Mouse (Mus musculus): ENCODE data around the gene Ppp3ca. TPM values are rescaled to one million over a fixed set of nuclear protein-coding genes. Genes with fewer than 3 reads are reported as not detected.
A peak's percentile ranks its signal among the peaks of the same experiment; 100 is the strongest.

Gene Ppp3ca
- total and polyA plus RNA-seq, 2 experiments from 2014 or later = 34.6 to 39.2 TPM

GRCm38 (mm10) chr3:136665119-136665518 lies 4.8 kb upstream of the Ppp3ca start:
- Histone ChIP-seq H3K4me2 (ENCODE audit: low read depth, low read length) (no peak overlapping the region), H3K9ac (replicated peaks; ENCODE audit: low read depth, low read length) (no peak overlapping the region), H3K9me3 (replicated peaks; ENCODE audit: control insufficient read depth, low read length) (no peaks in the 10 kb centered on the region), H3K4me3 (ENCODE audit: low read depth, low read length) (no peak overlapping the region), H3K4me1 (ENCODE audit: control insufficient read depth, insufficient read depth) (peaks cover 19% of the 10 kb centered on the region), H3K27ac (ENCODE audit: low read depth) (no peak overlapping the region), H3K36me3 (replicated peaks; ENCODE audit: control insufficient read depth, insufficient read depth, low read length) (no peaks in the 10 kb centered on the region), H3K27me3 (ENCODE audit: control insufficient read depth, insufficient read depth, low read length) (no peaks in the 10 kb centered on the region)
- TF ChIP-seq CTCF (IDR thresholded peaks at IDR 0.05; ENCODE audit: low read depth) (no peak), EP300 (IDR thresholded peaks at IDR 0.05; ENCODE audit: low read depth) (no peak)
- WGBS = 84% methylated on average over 1 of the region's 1 CpGs
- ATAC-seq (ENCODE audit: insufficient read depth, low read depth) (no peak), DNase-seq (ENCODE audit: low spot score) (no peak)

GRCm38 (mm10) chr3:136668072-136668471 lies 1.9 kb upstream of the Ppp3ca start:
- peak; percentile 39 for DNase-seq (ENCODE audit: low spot score)
- peaks cover 26% of the 10 kb centered on the region for H3K4me1 ChIP-seq (ENCODE audit: control insufficient read depth, insufficient read depth)
- no peak overlapping the region for H3K4me2 ChIP-seq (ENCODE audit: low read depth, low read length)
- WGBS = 8% methylated on average over 2 of the region's 2 CpGs
- peak overlapping the region; percentile 96; the same call in 1 of the 2 replicates for H3K27ac ChIP-seq (ENCODE audit: low read depth)
- H3K36me3 ChIP-seq (replicated peaks; ENCODE audit: control insufficient read depth, insufficient read depth, low read length) = no peaks in the 10 kb centered on the region
- H3K9me3 ChIP-seq (replicated peaks; ENCODE audit: control insufficient read depth, low read length) = no peaks in the 10 kb centered on the region
- H3K27me3 ChIP-seq (ENCODE audit: control insufficient read depth, insufficient read depth, low read length) = no peaks in the 10 kb centered on the region
- H3K9ac ChIP-seq (replicated peaks; ENCODE audit: low read depth, low read length) = 0 out of 2 replicates have a peak overlapping the region, but pooled peaks have one; percentile 15
- no peak for TF ChIP-seq CTCF (IDR thresholded peaks at IDR 0.05; ENCODE audit: low read depth)
- no peak for TF ChIP-seq EP300 (IDR thresholded peaks at IDR 0.05; ENCODE audit: low read depth)
- H3K4me3 ChIP-seq (ENCODE audit: low read depth, low read length) = no peak overlapping the region
- ATAC-seq (ENCODE audit: insufficient read depth, low read depth) = no peak

- under 1% methylated on average over 49 of the region's 56 CpGs for WGBS
- peak; percentile 96 for DNase-seq (ENCODE audit: low spot score)
- no peak for TF ChIP-seq CTCF (IDR thresholded peaks at IDR 0.05; ENCODE audit: low read depth)
- peak; percentile 75 for TF ChIP-seq EP300 (IDR thresholded peaks at IDR 0.05; ENCODE audit: low read depth)
- Histone ChIP-seq H3K27me3 (ENCODE audit: control insufficient read depth, insufficient read depth, low read length) (no peaks in the 10 kb centered on the region), H3K36me3 (replicated peaks; ENCODE audit: control insufficient read depth, insufficient read depth, low read length) (no peaks in the 10 kb centered on the region), H3K9me3 (replicated peaks; ENCODE audit: control insufficient read depth, low read length) (no peaks in the 10 kb centered on the region), H3K4me1 (ENCODE audit: control insufficient read depth, insufficient read depth) (peaks cover 33% of the 10 kb centered on the region), H3K4me3 (ENCODE audit: low read depth, low read length) (peak overlapping the region; percentile 79), H3K27ac (ENCODE audit: low read depth) (peak overlapping the region; percentile 96), H3K4me2 (ENCODE audit: low read depth, low read length) (peak overlapping the region; percentile 88), H3K9ac (replicated peaks; ENCODE audit: low read depth, low read length) (peak overlapping the region; percentile 82)
- peak; percentile 97 for ATAC-seq (ENCODE audit: insufficient read depth, low read depth)
Measured at GRCm38 (mm10) chr3:136669231-136670109, 454 bp upstream of the Ppp3ca start.

GRCm38 (mm10) chr3:136670360-136671131 lies 622 bp downstream of the Ppp3ca start:
- Histone ChIP-seq H3K9me3 (replicated peaks; ENCODE audit: control insufficient read depth, low read length) (no peaks in the 10 kb centered on the region), H3K36me3 (replicated peaks; ENCODE audit: control insufficient read depth, insufficient read depth, low read length) (no peaks in the 10 kb centered on the region), H3K4me3 (ENCODE audit: low read depth, low read length) (peak overlapping the region; percentile 79), H3K9ac (replicated peaks; ENCODE audit: low read depth, low read length) (peak overlapping the region; percentile 75), H3K4me1 (ENCODE audit: control insufficient read depth, insufficient read depth) (peaks cover 33% of the 10 kb centered on the region), H3K4me2 (ENCODE audit: low read depth, low read length) (peak overlapping the region; percentile 88), H3K27ac (ENCODE audit: low read depth) (peak overlapping the region; percentile 96), H3K27me3 (ENCODE audit: control insufficient read depth, insufficient read depth, low read length) (no peaks in the 10 kb centered on the region)
- ATAC-seq (ENCODE audit: insufficient read depth, low read depth) (peak; percentile 21), DNase-seq (ENCODE audit: low spot score) (peak; percentile 38)
- no peak for TF ChIP-seq EP300 (IDR thresholded peaks at IDR 0.05; ENCODE audit: low read depth)
- TF ChIP-seq CTCF (IDR thresholded peaks at IDR 0.05; ENCODE audit: low read depth) = 0 out of 2 replicates have a peak, but pooled peaks have one; percentile 4
- under 1% methylated on average over 64 of the region's 92 CpGs for WGBS

GRCm38 (mm10) chr3:136671161-136671939 lies 1.4 kb downstream of the Ppp3ca start:
- Histone ChIP-seq H3K4me3 (ENCODE audit: low read depth, low read length) (peak overlapping the region; percentile 79), H3K9me3 (replicated peaks; ENCODE audit: control insufficient read depth, low read length) (no peaks in the 10 kb centered on the region), H3K9ac (replicated peaks; ENCODE audit: low read depth, low read length) (peak overlapping the region; percentile 75), H3K27me3 (ENCODE audit: control insufficient read depth, insufficient read depth, low read length) (no peaks in the 10 kb centered on the region), H3K4me1 (ENCODE audit: control insufficient read depth, insufficient read depth) (peaks cover 33% of the 10 kb centered on the region), H3K36me3 (replicated peaks; ENCODE audit: control insufficient read depth, insufficient read depth, low read length) (no peaks in the 10 kb centered on the region), H3K27ac (ENCODE audit: low read depth) (peak overlapping the region; percentile 96), H3K4me2 (ENCODE audit: low read depth, low read length) (peak overlapping the region; percentile 88)
- WGBS = 0% methylated on average over 36 of the region's 52 CpGs
- DNase-seq (ENCODE audit: low spot score) (peak; percentile 78), ATAC-seq (ENCODE audit: insufficient read depth, low read depth) (peak; percentile 44)
- TF ChIP-seq CTCF (IDR thresholded peaks at IDR 0.05; ENCODE audit: low read depth) (no peak), EP300 (IDR thresholded peaks at IDR 0.05; ENCODE audit: low read depth) (no peak)

All from heart, postnatal 0 days (tissue).